Mouse (Mus musculus): Measurements from ENCODE around the gene Trim26.

Trim26 gene

GRCm38 (mm10) chr17:36851200-36851599, 14.3 kb downstream of the Trim26 start:
- in situ Hi-C loops (cut with MboI, MseI) = loop anchor here (25.0 kb wide), 1 partner anchor 1811 kb away; no protein-coding TSS in a partner anchor

- in situ Hi-C loops (cut with MboI, MseI) = loop anchor here (25.0 kb wide), 1 partner anchor 1811 kb away; no protein-coding TSS in a partner anchor
Measured at GRCm38 (mm10) chr17:36851627-36852026, 14.7 kb downstream of the Trim26 start.

GRCm38 (mm10) chr17:36855484-36855883, 18.6 kb downstream of the Trim26 start:
- in situ Hi-C loops (cut with MboI, MseI) = loop anchor here (25.0 kb wide), 1 partner anchor 1807 kb away; no protein-coding TSS in a partner anchor

GRCm38 (mm10) chr17:36856236-36856635, 19.3 kb downstream of the Trim26 start:
- in situ Hi-C loops (cut with MboI, MseI) = loop anchor here (25.0 kb wide), 1 partner anchor 1806 kb away; no protein-coding TSS in a partner anchor

GRCm38 (mm10) chr17:36858181-36858580, 21.2 kb downstream of the Trim26 start:
- in situ Hi-C loops (cut with MboI, MseI) = loop anchor here (25.0 kb wide), 1 partner anchor 1804 kb away; no protein-coding TSS in a partner anchor

- in situ Hi-C loops (cut with MboI, MseI) = loop anchor here (25.0 kb wide), 1 partner anchor 1801 kb away; no protein-coding TSS in a partner anchor
Measured at GRCm38 (mm10) chr17:36861680-36862079, 24.7 kb downstream of the Trim26 start.

GRCm38 (mm10) chr17:36866719-36867527, 30.0 kb downstream of the Trim26 start, which contains the start of gene Trim15:
Trim15 (minus strand) TSS chr17:36867210.
- in situ Hi-C loops (cut with MboI, MseI) = loop anchor here (25.0 kb wide), 1 partner anchor 1795 kb away; no protein-coding TSS in a partner anchor

GRCm38 (mm10) chr17:36868836-36869235, 31.9 kb downstream of the Trim26 start:
- in situ Hi-C loops (cut with MboI, MseI) = loop anchor here (25.0 kb wide), 1 partner anchor 1793 kb away; no protein-coding TSS in a partner anchor

GRCm38 (mm10) chr17:36869284-36869954, 32.5 kb downstream of the Trim26 start, which contains the start of gene Trim10:
Trim10 (plus strand) TSS chr17:36869574.
- in situ Hi-C loops (cut with MboI, MseI) = loop anchor here (25.0 kb wide), 1 partner anchor 1793 kb away; no protein-coding TSS in a partner anchor

- in situ Hi-C loops (cut with MboI, MseI) = loop anchor here (25.0 kb wide), 1 partner anchor 1792 kb away; no protein-coding TSS in a partner anchor
Measured at GRCm38 (mm10) chr17:36869955-36870810, 33.2 kb downstream of the Trim26 start.

GRCm38 (mm10) chr17:36874636-36875035, 37.7 kb downstream of the Trim26 start:
- in situ Hi-C loops (cut with MboI, MseI) = loop anchor here (25.0 kb wide), 1 partner anchor 1788 kb away; no protein-coding TSS in a partner anchor

GRCm38 (mm10) chr17:36883350-36883749, 46.4 kb downstream of the Trim26 start:
- in situ Hi-C loops (cut with MboI, MseI) = no loop called here

GRCm38 (mm10) chr17:36885132-36885790, 48.3 kb downstream of the Trim26 start:
- in situ Hi-C loops (cut with MboI, MseI) = no loop called here

- in situ Hi-C loops (cut with MboI, MseI) = loop anchor here (5.0 kb wide), 2 partner anchors 97 to 312 kb away; partner anchors contain the start of genes H2-M5 and Olfr94
Measured at GRCm38 (mm10) chr17:36890073-36890903, 53.4 kb downstream of the Trim26 start, which contains the start of gene Trim40. Trim40 (minus strand) TSS chr17:36890123.

GRCm38 (mm10) chr17:36891496-36891895, 54.6 kb downstream of the Trim26 start:
- in situ Hi-C loops (cut with MboI, MseI) = loop anchor here (5.0 kb wide), 2 partner anchors 96 to 311 kb away; partner anchors contain the start of genes H2-M5 and Olfr94

GRCm38 (mm10) chr17:36892362-36892761, 55.4 kb downstream of the Trim26 start:
- in situ Hi-C loops (cut with MboI, MseI) = loop anchor here (5.0 kb wide), 2 partner anchors 95 to 310 kb away; partner anchors contain the start of genes H2-M5 and Olfr94

GRCm38 (mm10) chr17:36893387-36893786, 56.5 kb downstream of the Trim26 start:
- in situ Hi-C loops (cut with MboI, MseI) = loop anchor here (5.0 kb wide), 2 partner anchors 94 to 309 kb away; partner anchors contain the start of genes H2-M5 and Olfr94

GRCm38 (mm10) chr17:36896583-36896982, 59.6 kb downstream of the Trim26 start:
- in situ Hi-C loops (cut with MboI, MseI) = no loop called here

- in situ Hi-C loops (cut with MboI, MseI) = no loop called here
Measured at GRCm38 (mm10) chr17:36897065-36897464, 60.1 kb downstream of the Trim26 start.

Data from T-helper 1 cell (primary cell).